Mouse (Mus musculus): ENCODE data around the gene Itpr3.

GRCm38 (mm10) chr17:27121781-27122180 is 64.7 kb downstream of the Itpr3 start:
- TF ChIP-seq HCFC1 (IDR thresholded peaks at IDR 0.05; ENCODE audit: borderline replicate concordance, insufficient read depth, low read length) (no peak), ZC3H11A (IDR thresholded peaks at IDR 0.05; ENCODE audit: borderline replicate concordance, low read depth, low read length) (no peak), CHD2 (IDR thresholded peaks at IDR 0.05; ENCODE audit: low read depth, low read length) (no peak), ZNF384 (IDR thresholded peaks at IDR 0.05; ENCODE audit: low read depth, low read length) (no peak)

Data from ES-E14 (cell line).